40 mouse cellular contexts compared by ENCODE assay signal in the genomic region with DNA sequence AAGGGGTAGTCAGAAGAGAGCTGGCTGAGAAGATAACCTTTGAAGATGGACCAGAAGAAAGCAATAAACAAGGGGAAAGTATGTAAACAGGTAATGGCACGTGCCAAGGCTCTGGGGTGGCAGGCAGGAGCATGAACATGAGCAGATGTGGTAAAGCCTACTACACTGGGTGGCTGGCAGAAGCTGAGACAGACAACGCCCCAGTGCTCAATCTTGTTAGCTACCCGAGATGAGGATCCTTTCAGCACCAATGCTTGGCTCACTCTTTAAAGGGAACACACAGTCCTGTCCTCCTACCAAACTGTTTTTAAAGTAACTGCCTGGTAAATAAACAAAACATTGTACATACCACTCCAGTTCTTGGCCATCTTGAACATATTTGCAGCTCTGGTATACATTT. TPM values are rescaled to one million over a fixed set of nuclear protein-coding genes. Genes with fewer than 3 reads are reported as not detected.
"Had no signal": no experiment of that assay in that cellular context is flagged by ENCODE, and none has a peak within 500 bp of the region (broad histone marks: within the 10 kb centered on the region; RNA-seq: fewer than 3 reads in every experiment).

No protein-coding gene starts in this region.

- H3K27ac ChIP-seq: heart, embryonic 10.5 days; hindbrain, embryonic 13.5 days; hindbrain, embryonic 15.5 days; hindbrain, postnatal 0 days; kidney, embryonic 15.5 days; kidney, postnatal 0 days; limb, embryonic 10.5 days; limb, embryonic 12.5 days; liver, embryonic 13.5 days; liver, embryonic 15.5 days had no signal

- DNase-seq: forebrain, postnatal 0 days; heart, adult 18-20 months; heart, postnatal 10 days; kidney, adult 11 months; kidney, adult 2 months; kidney, adult 9 months; kidney, postnatal 14 days; kidney, postnatal 36 days; layer of hippocampus, adult 9-11 months; layer of hippocampus, postnatal 36 days; liver; liver, embryonic 13.5 days had no signal

- H3K4me3 ChIP-seq: heart, embryonic 10.5 days; heart, embryonic 12.5 days; hindbrain, embryonic 13.5 days; hindbrain, embryonic 15.5 days; kidney, embryonic 15.5 days; limb, embryonic 10.5 days; limb, embryonic 12.5 days; liver, embryonic 13.5 days; liver, embryonic 15.5 days had no signal

- H3K4me1 ChIP-seq: hindbrain, embryonic 13.5 days; hindbrain, embryonic 15.5 days; kidney, embryonic 15.5 days; limb, embryonic 10.5 days; limb, embryonic 12.5 days; liver, embryonic 13.5 days; liver, embryonic 15.5 days had no signal

RNA-seq across cellular contexts. Expression of a gene that starts 37.8 kb away (rescaled TPM):
- total RNA-seq: forebrain, postnatal 0 days; gastrocnemius, adult 8-10 months; heart, adult 18-20 months; heart, adult 8-10 months; heart, postnatal 10 days; heart, postnatal 25 days; hematopoietic stem cell, adult 5-6 weeks; hindbrain, postnatal 0 days; layer of hippocampus, postnatal 14 days; left cerebral cortex, postnatal 14 days had no signal
- polyA plus RNA-seq: forebrain, postnatal 0 days; heart, embryonic 10.5 days; heart, embryonic 12.5 days; heart, embryonic 14.5 days; heart, embryonic 16.5 days; hindbrain, embryonic 11.5 days; hindbrain, embryonic 13.5 days; hindbrain, embryonic 15.5 days; hindbrain, postnatal 0 days; intestine, embryonic 14.5 days; intestine, embryonic 16.5 days; kidney, adult 2 months; kidney, embryonic 15.5 days; kidney, postnatal 0 days; large intestine, adult 2 months; limb, embryonic 10.5 days; limb, embryonic 12.5 days; limb, embryonic 14.5 days; liver, embryonic 11.5 days; liver, embryonic 13.5 days; liver, embryonic 15.5 days had no signal

RNA-seq across cellular contexts. Expression of a gene that starts 59.0 kb away (rescaled TPM):
- total RNA-seq: forebrain, postnatal 0 days; gastrocnemius, adult 8-10 months; heart, adult 18-20 months; heart, adult 8-10 months; heart, postnatal 10 days; heart, postnatal 25 days; hematopoietic stem cell, adult 5-6 weeks; hindbrain, postnatal 0 days; layer of hippocampus, adult 18-20 months; layer of hippocampus, adult 8-10 months; layer of hippocampus, postnatal 14 days; layer of hippocampus, postnatal 36 days; left cerebral cortex, adult 18-20 months; left cerebral cortex, postnatal 14 days; left cerebral cortex, postnatal 36 days had no signal
- polyA plus RNA-seq: forebrain, postnatal 0 days; heart, embryonic 10.5 days; heart, embryonic 12.5 days; heart, embryonic 14.5 days; heart, embryonic 16.5 days; hindbrain, embryonic 11.5 days; hindbrain, embryonic 13.5 days; hindbrain, embryonic 15.5 days; hindbrain, postnatal 0 days; intestine, embryonic 14.5 days; intestine, embryonic 16.5 days; kidney, adult 2 months; kidney, embryonic 15.5 days; kidney, postnatal 0 days; large intestine, adult 2 months; limb, embryonic 10.5 days; limb, embryonic 12.5 days; limb, embryonic 14.5 days; liver, embryonic 11.5 days; liver, embryonic 13.5 days; liver, embryonic 15.5 days had no signal
